Mouse (Mus musculus) limb, embryonic 14.5 days (tissue): ENCODE measurements around the gene Pih1d1. TPM values are rescaled to one million over a fixed set of nuclear protein-coding genes. Genes with fewer than 3 reads are reported as not detected.
"Not testable (repeated sequence)": the region's sequence is repeated elsewhere in the genome, so short reads cannot be mapped to it uniquely, and the experiment has no call there.

ENCODE experiments used
- ATAC-seq: fragments of 200-750 bp; cut with Nextera tagmentation; 2 replicates; pipeline ENCODE4 v1.8.0; 2017; ENCODE audit warnings: low read depth, moderate number of reproducible peaks, moderate TSS enrichment; ENCODE audit not compliant: low FRiP score
- DNase-seq: peaks from one replicate; pipeline ENCODE4 v3.0.0-alpha.2; 2015; ENCODE audit warnings: low spot score
- H3K27ac ChIP-seq: fragments of 300-500 bp; sonication (generic); replicated peaks from 2 replicates; pipeline ENCODE4 v1.5.1; 2014; ENCODE audit warnings: low read depth, mild to moderate bottlenecking, low read length, moderate library complexity, mixed read lengths
- H3K27me3 ChIP-seq: fragments of 300-500 bp; sonication (generic); 2 replicates; pipeline ENCODE4 v1.6.1; 2014; ENCODE audit warnings: low read length, mixed read lengths; ENCODE audit not compliant: control insufficient read depth, insufficient read depth
- H3K36me3 ChIP-seq: fragments of 300-500 bp; sonication (generic); 2 replicates; pipeline ENCODE4 v1.6.1; 2014; ENCODE audit warnings: mild to moderate bottlenecking, low read length, moderate library complexity, mixed read lengths; ENCODE audit not compliant: control insufficient read depth, insufficient read depth
- H3K4me1 ChIP-seq: fragments of 300-500 bp; sonication (generic); 2 replicates; pipeline ENCODE4 v1.6.1; 2014; ENCODE audit warnings: antibody characterized with exemption, low read length, mixed read lengths; ENCODE audit not compliant: control insufficient read depth, insufficient read depth
- H3K4me2 ChIP-seq: fragments of 300-500 bp; sonication (generic); replicated peaks from 2 replicates; pipeline ENCODE4 v1.6.1; 2014; ENCODE audit warnings: low read depth, mild to moderate bottlenecking, low read length, moderate library complexity; ENCODE audit not compliant: severe bottlenecking
- H3K4me3 ChIP-seq: fragments of 300-500 bp; sonication (generic); replicated peaks from 2 replicates; pipeline ENCODE4 v1.5.1; 2014; ENCODE audit warnings: low read length
- H3K9ac ChIP-seq: fragments of 300-500 bp; sonication (generic); 2 replicates; pipeline ENCODE4 v1.6.1; 2014; ENCODE audit warnings: mild to moderate bottlenecking, low read depth, low read length, moderate library complexity; ENCODE audit not compliant: severe bottlenecking
- H3K9me3 ChIP-seq: fragments of 300-500 bp; sonication (generic); 2 replicates; pipeline ENCODE4 v1.6.1; 2016; ENCODE audit warnings: low read length; ENCODE audit not compliant: control insufficient read depth
- POLR2A ChIP-seq: fragments of 200-500 bp; IDR thresholded peaks from 2 replicates; pipeline ENCODE4 v1.8.0; 2012; ENCODE audit warnings: inconsistent platforms, mild to moderate bottlenecking, moderate library complexity, borderline replicate concordance; ENCODE audit not compliant: insufficient read depth, insufficient read length; ENCODE audit errors: extremely low read depth
- WGBS: fragments of 180-500 bp; shearing (Covaris S2); extraction: QIAGEN DNeasy Blood & Tissue Kit; methylation state at CpG from one replicate; pipeline ENCODE4 v1.1.7; 2014; 5-methylcytosine and 5-hydroxymethylcytosine counted together
- polyA plus RNA-seq, 2 experiments: library from polyadenylated mRNA; depleted of rRNA in 1 of 2; stranded (reverse) in 1 of 2; unstranded in 1 of 2; fragments of >200 nt; fragmentation: Nextera tagmentation in 1 of 2; extraction: Ambion mirVana in 1 of 2; gene quantifications; 2 replicates each; pipeline versions ENCODE4 v1.2.1 to v1.2.3; 2012 to 2014

Gene Pih1d1
- polyA plus RNA-seq, 2 experiments = 86.4 to 115 TPM

DNA sequence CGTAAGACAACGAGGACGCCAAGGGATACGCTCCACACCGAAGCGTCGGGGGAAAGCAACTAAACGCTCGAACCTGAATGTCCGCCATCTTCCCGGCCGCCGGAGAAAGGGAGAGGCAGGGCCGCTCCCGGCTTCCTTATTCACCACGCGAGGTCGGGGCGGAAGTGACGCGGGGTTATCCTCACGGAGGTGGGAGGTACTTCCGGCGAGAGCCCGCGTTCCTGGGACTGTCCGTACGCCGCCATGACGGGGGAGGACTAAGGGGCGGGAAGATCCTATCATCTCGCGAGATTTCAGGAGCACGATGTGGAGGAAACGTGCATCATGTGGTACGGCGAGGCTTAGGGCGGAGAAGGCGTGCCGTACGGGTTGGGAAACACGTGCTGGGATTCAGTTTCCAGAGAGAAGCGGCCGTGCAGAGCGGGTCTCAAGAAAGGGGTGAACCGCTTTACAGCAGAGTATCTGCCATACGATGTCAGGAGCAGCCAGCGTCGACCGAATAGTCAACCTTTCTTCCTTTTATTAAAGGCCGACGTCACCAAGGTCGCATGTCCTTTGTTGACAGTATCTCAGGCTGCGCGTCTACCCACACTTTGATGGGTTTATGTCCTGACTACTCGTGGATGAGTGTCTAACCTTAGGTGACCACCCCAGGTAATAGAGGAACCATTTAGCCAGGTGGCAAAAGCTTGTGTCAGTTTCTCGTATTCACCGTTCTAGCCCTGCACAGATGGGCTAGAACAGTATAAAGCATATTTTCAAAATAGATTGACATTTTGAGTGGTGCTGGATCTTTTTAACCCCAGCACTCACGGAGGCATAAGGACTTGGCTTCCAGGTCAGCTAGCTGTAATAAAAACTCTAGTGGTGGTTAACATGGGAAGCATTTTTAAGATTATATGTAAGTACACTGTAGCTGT is 29.6 kb upstream of the Pih1d1 start, which contains the start of gene Rps11:
TSS of gene Rps11 (minus strand) at position 216 of the 920 bp plus-strand sequence.
- DNase-seq = peak; percentile 99
- peak; percentile 80 for ATAC-seq
- Histone ChIP-seq H3K4me3 (peak within 1 kb of the TSS; percentile 97), H3K27me3 (no peaks in the 10 kb centered on the region), H3K27ac (peak within 1 kb of the TSS; percentile 90), H3K4me1 (peaks cover 33% of the 10 kb centered on the region), H3K36me3 (peaks cover 68% of the 10 kb centered on the region), H3K9me3 (no peaks in the 10 kb centered on the region), H3K4me2 (peak within 1 kb of the TSS; percentile 93), H3K9ac (peak within 1 kb of the TSS; percentile 98)
- under 1% methylated on average over 59 of the region's 59 CpGs for WGBS
- peak; percentile 75; the same call in 1 of the 2 replicates for TF ChIP-seq POLR2A

GRCm38 (mm10) chr7:45125144-45125600 is 28.9 kb upstream of the Pih1d1 start:
- Histone ChIP-seq H3K27me3 (no peaks in the 10 kb centered on the region), H3K4me1 (peaks cover 36% of the 10 kb centered on the region), H3K4me2 (peak overlapping the region; percentile 54; the same call in 1 of the 2 replicates), H3K36me3 (peaks cover 62% of the 10 kb centered on the region), H3K4me3 (peak overlapping the region; percentile 97), H3K27ac (peak overlapping the region; percentile 65; the same call in 1 of the 2 replicates), H3K9me3 (no peaks in the 10 kb centered on the region), H3K9ac (no peak overlapping the region)
- ATAC-seq = no peak
- TF ChIP-seq POLR2A = no peak
- peak; percentile 66 for DNase-seq
- 8% methylated on average over 7 of the region's 7 CpGs for WGBS

DNA sequence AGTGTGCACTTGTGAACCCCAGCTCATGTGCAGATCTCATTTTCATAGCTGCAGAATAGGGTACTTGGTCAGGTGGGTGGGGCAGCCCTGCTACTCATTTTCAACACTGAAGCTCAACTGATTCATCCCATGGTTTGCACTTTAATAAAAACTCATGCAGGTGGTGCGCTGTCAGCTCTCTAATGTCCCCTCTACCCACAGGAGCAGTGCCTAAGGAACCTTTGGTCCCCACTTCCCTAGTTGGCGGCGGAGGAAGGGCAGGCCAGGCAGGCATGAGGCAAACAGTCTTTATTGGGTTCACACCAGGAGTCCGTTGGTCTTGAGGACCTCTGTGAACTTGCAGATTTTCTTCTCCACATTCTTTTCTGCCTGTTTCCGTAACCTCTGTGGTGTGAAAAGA is 28.5 kb upstream of the Pih1d1 start:
- not testable (repeated sequence) for H3K27me3 ChIP-seq, H3K9ac ChIP-seq, H3K27ac ChIP-seq, ATAC-seq, H3K4me2 ChIP-seq, H3K9me3 ChIP-seq, DNase-seq
- Histone ChIP-seq H3K36me3 (peaks cover 57% of the 10 kb centered on the region), H3K4me1 (peaks cover 36% of the 10 kb centered on the region), H3K4me3 (0 out of 2 replicates have a peak overlapping the region, but pooled peaks have one; percentile 97)
- 65% methylated on average over 5 of the region's 5 CpGs for WGBS

GRCm38 (mm10) chr7:45126147-45126843 is 27.8 kb upstream of the Pih1d1 start:
- Histone ChIP-seq H3K27me3 (no peaks in the 10 kb centered on the region), H3K9me3 (no peaks in the 10 kb centered on the region), H3K36me3 (peaks cover 50% of the 10 kb centered on the region), H3K4me1 (peaks cover 36% of the 10 kb centered on the region), H3K4me3 (peak overlapping the region; percentile 96), H3K4me2 (peak overlapping the region; percentile 90), H3K9ac (peak overlapping the region; percentile 99), H3K27ac (peak overlapping the region; percentile 91)
- no peak for DNase-seq
- ATAC-seq = no peak
- no peak for TF ChIP-seq POLR2A
- 76% methylated on average over 17 of the region's 17 CpGs for WGBS
